Mouse (Mus musculus) intestine, embryonic 16.5 days (tissue): ENCODE measurements around the gene Cfap69. TPM values are rescaled to one million over a fixed set of nuclear protein-coding genes. Genes with fewer than 3 reads are reported as not detected.

Experiments
- ATAC-seq: fragments of 200-750 bp; cut with Nextera tagmentation; 2 replicates; pipeline ENCODE4 v1.8.0; 2017; ENCODE audit warnings: moderate TSS enrichment, moderate library complexity
- H3K27ac ChIP-seq: fragments of 300-500 bp; sonication (generic); 2 replicates; pipeline ENCODE4 v1.5.1; 2014; ENCODE audit warnings: mild to moderate bottlenecking, low read length
- H3K27me3 ChIP-seq: fragments of 300-500 bp; sonication (generic); replicated peaks from 2 replicates; pipeline ENCODE4 v1.6.1; 2014; ENCODE audit warnings: low read length, control low read depth, mixed read lengths; ENCODE audit not compliant: control insufficient read depth, insufficient read depth
- H3K36me3 ChIP-seq: fragments of 300-500 bp; sonication (generic); 2 replicates; pipeline ENCODE4 v1.6.1; 2014; ENCODE audit warnings: low read length, control low read depth; ENCODE audit not compliant: control insufficient read depth, insufficient read depth
- H3K4me1 ChIP-seq: fragments of 300-500 bp; sonication (generic); 2 replicates; pipeline ENCODE4 v1.6.1; 2014; ENCODE audit warnings: low read length, control low read depth, mixed read lengths; ENCODE audit not compliant: control insufficient read depth, insufficient read depth
- H3K4me2 ChIP-seq: fragments of 300-500 bp; sonication (generic); 2 replicates; pipeline ENCODE4 v1.6.1; 2014; ENCODE audit warnings: low read depth, low read length, control low read depth
- H3K4me3 ChIP-seq: fragments of 300-500 bp; sonication (generic); 2 replicates; pipeline ENCODE4 v1.5.1; 2014; ENCODE audit warnings: mild to moderate bottlenecking, low read length
- H3K9ac ChIP-seq: fragments of 300-500 bp; sonication (generic); 2 replicates; pipeline ENCODE4 v1.6.1; 2014; ENCODE audit warnings: low read depth, low read length
- H3K9me3 ChIP-seq: fragments of 300-500 bp; sonication (generic); 2 replicates; pipeline ENCODE4 v1.6.1; 2016; ENCODE audit warnings: low read length, control low read depth; ENCODE audit not compliant: control insufficient read depth
- WGBS: fragments of 180-500 bp; shearing (Covaris S2); extraction: QIAGEN DNeasy Blood & Tissue Kit; methylation state at CpG from one replicate; pipeline ENCODE4 v1.1.7; 2014; 5-methylcytosine and 5-hydroxymethylcytosine counted together
- polyA plus RNA-seq: library from polyadenylated mRNA; unstranded; fragments of >200 nt; fragmentation: Nextera tagmentation; extraction: Ambion mirVana; gene quantifications from 2 replicates; pipeline ENCODE4 v1.2.1, GENCODE M21; 2015

Cfap69 gene
- polyA plus RNA-seq, 1 experiment from 2014 or later: 1.0 TPM

- H3K4me1 ChIP-seq: no peaks in the 10 kb centered on the region
- H3K27ac ChIP-seq: no peak overlapping the region
- no peaks in the 10 kb centered on the region for H3K9me3 ChIP-seq
- no peak overlapping the region for H3K9ac ChIP-seq
- no peak overlapping the region for H3K4me3 ChIP-seq
- 77% methylated on average over 3 of the region's 3 CpGs for WGBS
- no peaks in the 10 kb centered on the region for H3K27me3 ChIP-seq
- H3K4me2 ChIP-seq: no peak overlapping the region
- peaks cover 7% of the 10 kb centered on the region for H3K36me3 ChIP-seq
- ATAC-seq: no peak
These were observed 124.3 kb downstream of the Cfap69 start for GRCm38 (mm10) chr5:5539771-5540170.

DNA sequence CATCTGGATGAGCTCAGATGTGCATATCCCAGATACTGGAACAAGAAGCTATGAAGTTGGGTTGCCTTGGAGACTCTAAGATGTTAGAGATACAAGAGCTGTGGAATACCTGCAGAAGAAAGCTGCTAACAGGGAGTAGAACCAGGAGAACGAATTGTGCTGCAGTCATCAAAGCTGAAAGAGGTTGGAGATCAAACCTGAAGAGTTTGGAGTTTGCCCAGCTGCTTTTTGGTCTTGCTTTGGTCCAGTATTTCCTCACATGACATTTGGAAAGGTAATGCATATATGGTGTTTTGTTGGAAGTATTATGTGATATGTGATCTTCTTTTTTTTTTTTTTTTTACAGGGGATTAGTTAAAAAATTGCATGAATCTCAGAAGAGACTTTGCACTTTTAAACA is 127.9 kb downstream of the Cfap69 start:
- 90% methylated on average over 1 of the region's 1 CpGs for WGBS
- no peak for ATAC-seq
- Histone ChIP-seq H3K27me3 (no peaks in the 10 kb centered on the region), H3K4me1 (no peaks in the 10 kb centered on the region), H3K27ac (no peak overlapping the region), H3K4me3 (no peak overlapping the region), H3K4me2 (no peak overlapping the region), H3K9me3 (no peaks in the 10 kb centered on the region), H3K9ac (no peak overlapping the region), H3K36me3 (peaks cover 7% of the 10 kb centered on the region)

DNA sequence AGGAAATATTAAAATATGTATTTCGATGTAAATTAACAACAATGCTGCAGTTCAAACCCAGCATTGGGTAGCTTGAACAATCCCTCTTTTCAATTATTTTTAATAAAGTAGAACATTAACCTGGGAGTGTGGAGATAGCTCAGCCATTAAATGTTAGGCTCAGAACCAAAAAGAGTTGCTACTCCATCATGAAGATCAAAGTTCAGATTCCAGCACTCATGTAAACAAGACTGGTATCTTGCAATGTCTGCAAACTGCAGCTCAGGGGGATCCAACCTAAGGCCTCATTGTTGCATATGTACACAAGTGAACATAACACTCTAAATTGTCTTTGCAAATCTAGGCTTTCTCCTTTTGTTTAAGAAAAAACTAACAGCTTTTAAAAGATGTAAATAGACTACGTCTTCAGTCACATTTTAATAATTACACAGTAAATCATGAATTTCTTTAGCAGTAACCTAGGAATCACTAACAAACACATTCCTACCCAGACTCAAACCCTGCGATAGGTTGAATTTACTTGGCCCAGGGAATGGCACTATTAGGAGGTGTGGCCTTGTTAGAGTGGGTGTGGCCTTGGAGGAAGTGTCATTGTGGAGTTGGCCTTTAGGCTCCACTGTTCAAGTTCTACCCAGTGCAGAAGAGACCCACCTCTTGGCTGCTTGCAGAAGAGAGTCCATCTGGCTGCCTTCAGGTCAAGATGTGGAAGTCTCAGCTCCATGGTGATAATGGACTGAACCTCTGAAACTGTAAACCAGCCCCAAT is 130.2 kb downstream of the Cfap69 start:
- Histone ChIP-seq H3K4me3 (no peak overlapping the region), H3K9me3 (no peaks in the 10 kb centered on the region), H3K36me3 (peaks cover 7% of the 10 kb centered on the region), H3K27me3 (no peaks in the 10 kb centered on the region), H3K27ac (no peak overlapping the region), H3K9ac (no peak overlapping the region), H3K4me2 (no peak overlapping the region), H3K4me1 (no peaks in the 10 kb centered on the region)
- ATAC-seq: peak; percentile 75
- WGBS: 62% methylated on average over 3 of the region's 3 CpGs

Other genes with a start within 250 kb of the Cfap69 start
- 8.2 and 8.9 TPM in 2 replicates for gene Cdk14, start 243.9 kb downstream of the Cfap69 start, polyA plus RNA-seq
- gene 1700015F17Rik, start 185.1 kb downstream of the Cfap69 start, polyA plus RNA-seq: not detected in 2 replicates
- gene Cldn12, start 149.3 kb downstream of the Cfap69 start, polyA plus RNA-seq: 27.3 and 27.6 TPM in 2 replicates
- 24.9 and 26.1 TPM in 2 replicates for gene Gtpbp10, start 104.7 kb downstream of the Cfap69 start, polyA plus RNA-seq
- gene Gm8773, start 90.4 kb downstream of the Cfap69 start, polyA plus RNA-seq: 1.5 TPM in 2 replicates
- gene Steap2, start 30.3 kb upstream of the Cfap69 start, polyA plus RNA-seq: 9.1 and 9.2 TPM in 2 replicates
- 4.1 and 5.7 TPM in 2 replicates for gene Steap1, start 85.1 kb upstream of the Cfap69 start, polyA plus RNA-seq